Mouse (Mus musculus): ENCODE results near the gene Ctsd.

The Ctsd gene

DNA sequence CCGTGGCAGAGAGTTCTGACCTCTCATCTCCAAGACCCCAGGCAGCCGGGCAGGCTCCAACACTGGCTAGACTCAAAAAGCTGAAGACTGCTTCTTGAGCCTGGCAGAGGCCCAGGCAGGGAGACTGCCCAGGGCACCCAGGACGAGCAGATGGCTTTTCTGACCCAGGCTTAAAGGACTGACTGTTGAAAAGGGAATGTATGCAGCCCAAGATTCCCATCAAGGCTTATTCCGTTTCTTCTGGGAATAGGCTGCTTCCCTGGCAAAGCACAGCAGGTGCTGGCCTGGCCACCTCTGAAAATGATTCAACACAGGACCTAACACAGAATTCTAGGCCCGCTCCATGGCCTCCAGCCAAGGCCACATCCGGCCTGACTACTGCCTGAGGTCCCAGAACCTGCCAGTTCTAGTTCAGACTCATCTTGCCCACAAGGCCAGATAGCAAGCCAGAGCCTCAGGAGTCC, 12.5 kb downstream of the Ctsd start:
- in situ Hi-C loops (cut with MboI, MseI), result no loop called here

DNA sequence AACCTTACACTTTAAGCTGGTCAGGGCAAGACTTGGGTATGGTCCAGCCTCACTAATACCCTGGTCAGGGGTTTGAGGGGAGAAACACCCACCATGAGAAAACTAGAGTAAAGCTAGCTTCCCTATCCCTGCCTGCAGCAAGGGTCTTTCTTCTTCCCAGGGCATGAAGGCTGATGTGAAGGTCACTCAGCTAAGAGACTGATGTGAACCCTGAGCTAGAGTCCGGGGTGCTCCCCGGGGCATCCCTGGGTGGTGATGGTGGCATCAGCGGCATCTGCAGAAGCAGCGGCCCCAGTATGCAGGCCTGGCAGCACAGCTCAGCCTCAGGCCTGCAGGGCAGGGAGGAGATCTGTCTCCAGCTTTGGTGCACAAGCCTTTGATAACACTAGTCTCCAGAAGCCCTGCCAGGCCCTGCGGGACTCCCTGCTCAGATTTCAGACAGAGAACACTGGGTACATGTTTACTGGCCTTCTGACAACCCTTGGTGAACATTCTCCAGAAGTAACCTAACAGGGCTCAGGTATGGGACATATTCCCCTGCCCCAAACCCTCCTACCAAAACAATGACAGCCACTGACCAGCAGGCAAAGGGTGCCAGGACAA, 13.3 kb downstream of the Ctsd start:
- in situ Hi-C loops (cut with MboI, MseI), result loop anchor here in 1 of 2 experiments (25.0 kb wide), 1 partner anchor 1112 kb away; the partner anchor contains the start of gene Irf7

DNA sequence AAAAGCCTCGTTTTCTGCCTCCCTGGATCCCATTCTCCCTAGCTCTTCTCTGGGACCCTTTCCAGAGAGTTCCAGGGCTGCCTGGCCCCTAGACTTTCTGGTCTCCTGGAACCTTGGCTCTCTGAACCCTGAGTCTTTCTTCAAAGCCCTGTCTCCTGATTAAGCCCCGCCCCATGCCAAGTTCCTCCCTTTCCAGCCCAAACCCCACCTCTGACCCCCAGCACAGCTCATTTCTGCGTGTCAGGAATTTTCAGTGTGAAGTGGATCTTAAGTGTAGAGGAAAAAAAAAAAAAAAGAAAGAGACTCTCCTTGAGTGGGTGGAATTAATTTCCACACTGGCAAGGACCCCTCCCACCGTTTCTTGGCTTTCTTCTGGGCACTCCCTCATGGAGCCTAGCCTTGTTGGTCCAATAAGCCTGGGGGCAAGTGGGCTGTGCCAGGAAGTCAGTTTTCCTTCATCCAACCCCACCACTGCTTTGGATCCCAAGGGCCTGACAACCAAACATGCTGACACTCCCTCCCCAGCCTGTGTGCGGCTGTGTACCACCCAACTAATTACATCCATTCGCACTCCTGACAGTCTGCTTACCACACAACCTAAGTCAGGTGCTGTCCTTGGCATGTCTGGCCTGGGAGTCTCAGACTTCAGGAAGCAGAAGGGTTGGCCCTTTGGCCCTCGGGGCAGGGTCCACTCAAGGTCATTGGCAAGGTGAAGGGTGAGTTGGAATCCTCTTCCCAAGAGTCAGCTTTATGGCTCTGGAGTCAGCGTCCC, 14.0 kb downstream of the Ctsd start, which contains the start of gene Ifitm10:
Gene Ifitm10, minus strand, starts transcription at position 113 of the 772 bp plus-strand sequence.
- in situ Hi-C loops (cut with MboI, MseI), result loop anchor here in 1 of 2 experiments (25.0 kb wide), 1 partner anchor 1112 kb away; the partner anchor contains the start of gene Irf7

DNA sequence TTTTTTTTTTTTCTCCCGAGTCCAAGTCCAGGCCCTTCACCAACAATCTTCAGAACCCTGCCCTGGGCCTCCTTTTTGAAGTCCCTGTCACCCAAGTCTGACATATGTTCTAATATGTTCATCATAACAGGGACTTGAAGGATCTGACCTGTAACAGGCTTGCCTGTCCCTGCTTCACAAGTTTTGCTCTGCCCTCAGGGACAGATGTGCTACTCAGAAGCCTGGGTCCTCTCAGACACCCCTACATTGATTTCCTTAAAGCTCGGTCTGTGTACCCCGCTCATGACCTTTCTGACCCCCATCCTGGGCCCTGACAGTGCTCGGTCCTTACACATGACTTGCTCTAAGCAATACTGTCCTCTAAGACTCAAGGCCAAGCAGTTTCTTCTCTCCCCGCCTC, 14.8 kb downstream of the Ctsd start:
- in situ Hi-C loops (cut with MboI, MseI), result loop anchor here in 1 of 2 experiments (25.0 kb wide), 1 partner anchor 1111 kb away; the partner anchor contains the start of gene Irf7

DNA sequence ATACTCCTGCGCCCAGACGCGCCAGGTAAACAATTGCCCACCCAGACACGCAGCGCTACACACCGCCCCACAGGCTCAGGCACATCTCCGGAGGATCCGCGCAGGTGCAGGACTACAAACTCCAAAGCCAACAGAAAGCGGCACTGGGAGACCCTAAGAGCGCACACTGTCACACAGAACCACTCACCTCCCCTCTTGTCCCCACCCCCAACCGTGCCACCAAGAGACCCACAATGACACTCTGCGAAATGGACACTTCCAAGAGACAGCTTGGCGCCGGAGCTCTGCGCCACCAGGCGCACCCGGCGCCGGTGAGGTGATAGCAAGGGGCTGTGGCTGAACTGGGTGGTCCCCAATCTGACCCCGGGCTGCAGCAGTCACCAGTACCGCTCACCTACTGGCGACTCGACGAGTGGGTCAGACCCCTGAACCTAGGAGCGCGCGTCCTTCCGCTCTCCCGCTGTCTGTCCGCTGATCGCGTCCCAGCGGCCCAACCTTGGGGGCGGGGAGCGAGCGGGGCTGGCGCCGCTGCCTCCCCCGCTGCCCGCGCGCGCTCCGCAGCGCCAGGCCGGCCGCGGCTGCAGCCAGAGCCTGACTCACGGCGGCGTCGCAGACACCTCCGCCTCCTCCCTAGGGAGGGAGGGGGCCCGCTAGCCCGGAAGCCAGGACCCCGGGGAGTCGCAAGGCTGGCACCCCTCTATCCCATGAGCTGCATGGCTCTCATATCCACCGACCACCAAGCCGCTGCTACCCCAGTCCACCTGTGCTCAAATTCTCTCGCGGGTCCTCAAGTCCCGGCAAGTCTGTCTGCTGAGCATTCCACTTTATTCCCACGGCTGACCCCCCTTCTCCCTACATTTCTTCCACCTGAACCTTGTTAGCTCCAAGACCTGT, 15.8 kb downstream of the Ctsd start:
- in situ Hi-C loops (cut with MboI, MseI), result loop anchor here in 1 of 2 experiments (25.0 kb wide), 1 partner anchor 1110 kb away; the partner anchor contains the start of gene Irf7

DNA sequence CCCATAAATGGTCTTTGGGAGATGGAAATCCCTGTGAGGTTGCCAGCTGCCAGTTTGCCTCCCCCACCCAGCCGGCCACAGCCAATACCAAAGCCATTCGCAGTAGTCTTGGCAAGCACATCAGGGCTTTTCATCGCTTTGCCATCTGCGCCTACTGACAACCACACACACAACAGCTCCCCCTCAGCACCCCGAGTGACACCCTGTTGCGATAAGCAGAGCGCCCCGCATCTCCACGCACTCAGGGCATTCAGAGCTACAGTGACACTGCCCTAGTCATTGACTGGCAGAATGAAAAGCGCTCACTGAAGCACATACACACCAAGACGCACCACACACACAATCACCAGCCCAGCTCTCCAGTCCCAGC, 16.5 kb downstream of the Ctsd start:
- in situ Hi-C loops (cut with MboI, MseI), result loop anchor here in 1 of 2 experiments (25.0 kb wide), 1 partner anchor 1109 kb away; the partner anchor contains the start of gene Irf7

DNA sequence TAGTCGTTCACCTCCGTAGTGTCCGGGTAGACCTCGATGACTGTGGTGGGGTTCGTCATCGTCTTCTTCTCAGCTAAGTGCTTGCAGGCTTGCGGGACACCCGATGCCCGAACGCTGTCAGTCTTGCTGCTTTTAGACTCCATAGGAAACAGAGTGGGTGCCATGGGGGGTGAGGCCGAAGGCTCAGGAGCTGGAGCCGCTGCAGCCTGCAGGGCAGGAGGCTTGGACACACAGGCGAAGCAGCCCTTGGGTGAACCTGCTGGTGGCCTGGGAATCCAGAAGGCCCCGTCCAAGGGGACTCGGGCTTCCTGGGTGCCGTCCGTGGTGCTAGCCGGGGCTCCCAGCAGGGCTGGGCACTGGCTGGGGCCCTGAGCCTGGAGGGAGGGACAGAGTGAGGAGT, 16.9 kb downstream of the Ctsd start:
- in situ Hi-C loops (cut with MboI, MseI), result loop anchor here in 1 of 2 experiments (25.0 kb wide), 1 partner anchor 1109 kb away; the partner anchor contains the start of gene Irf7

DNA sequence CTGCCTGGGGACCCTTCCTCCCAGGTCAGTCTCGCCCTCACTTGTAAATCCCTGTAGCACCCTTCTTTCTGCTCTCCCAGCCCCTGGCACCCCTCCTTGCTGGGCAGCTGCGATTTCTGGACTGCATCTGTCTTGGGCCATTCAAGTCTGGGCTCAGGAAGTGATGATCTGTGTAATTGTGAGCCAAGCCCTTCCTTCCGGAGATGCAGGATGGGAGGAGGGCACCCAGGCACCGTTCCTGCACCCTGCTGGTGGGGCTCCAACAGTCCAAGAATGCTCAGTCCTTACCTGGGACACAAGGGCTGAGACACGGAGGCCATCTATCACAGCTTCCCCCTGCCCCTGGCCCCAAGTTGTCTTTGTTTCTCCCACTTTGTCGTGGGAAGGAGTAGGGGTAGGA, 18.0 kb downstream of the Ctsd start:
- in situ Hi-C loops (cut with MboI, MseI), result loop anchor here in 1 of 2 experiments (25.0 kb wide), 1 partner anchor 1108 kb away; the partner anchor contains the start of gene Irf7

DNA sequence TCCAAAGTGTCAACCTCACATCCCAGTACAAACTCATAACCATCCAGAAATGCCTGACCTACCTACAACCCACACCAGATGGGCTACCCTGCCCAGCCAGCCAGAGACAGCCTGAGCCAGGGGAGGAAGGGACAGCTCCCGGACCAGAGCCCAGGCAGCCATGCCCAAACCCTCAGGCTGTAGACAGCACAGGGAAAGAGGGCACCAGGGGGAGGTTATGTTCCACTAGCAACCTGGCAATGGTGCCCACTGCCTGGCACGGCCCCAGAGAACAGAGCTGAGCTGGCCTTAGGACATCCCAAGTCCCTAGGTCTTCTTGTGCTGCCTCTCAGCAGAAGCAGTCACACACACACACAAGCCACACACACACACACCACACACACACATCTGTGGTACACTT, 19.0 kb downstream of the Ctsd start:
- in situ Hi-C loops (cut with MboI, MseI), result loop anchor here in 1 of 2 experiments (25.0 kb wide), 1 partner anchor 1107 kb away; the partner anchor contains the start of gene Irf7

DNA sequence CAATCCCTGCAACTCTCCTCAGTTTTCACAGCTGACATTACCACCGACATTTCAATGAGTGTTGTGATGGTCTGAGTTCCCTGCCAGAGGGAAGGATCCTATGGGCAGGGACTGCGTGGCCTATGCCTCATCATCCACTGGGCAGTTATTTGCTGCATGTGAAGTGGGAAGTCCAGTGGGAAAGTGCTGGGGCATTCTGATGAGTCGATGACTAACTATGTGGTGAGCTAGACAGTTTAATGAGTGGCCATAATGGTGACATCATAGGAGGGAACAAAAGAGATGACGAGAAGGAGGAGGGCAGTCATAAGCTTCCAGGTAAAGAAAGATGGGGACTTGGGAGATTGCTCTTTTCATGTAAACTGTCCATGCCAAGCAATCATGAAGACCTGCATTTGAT, 24.7 kb downstream of the Ctsd start:
- in situ Hi-C loops (cut with MboI, MseI), result loop anchor here in 1 of 2 experiments (25.0 kb wide), 1 partner anchor 1101 kb away; the partner anchor contains the start of gene Irf7

DNA sequence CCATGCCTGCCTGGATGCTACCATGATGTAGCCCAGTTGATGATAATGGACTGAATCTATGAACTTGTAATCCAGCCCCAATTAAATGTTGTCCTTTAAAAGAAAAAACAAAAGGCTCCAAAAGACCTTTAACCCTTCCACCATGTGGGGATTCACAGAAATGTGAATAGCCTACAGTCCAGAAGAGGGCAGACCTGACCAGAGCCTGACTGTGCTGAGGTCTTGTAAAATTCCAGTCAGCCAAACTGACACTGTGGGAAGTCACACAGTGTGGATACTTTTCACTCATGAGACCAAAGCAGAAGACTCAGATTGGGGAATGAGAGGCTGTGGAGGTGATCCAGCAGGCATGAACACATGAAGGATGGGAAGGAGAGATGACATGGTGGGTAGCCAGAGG, 27.1 kb downstream of the Ctsd start:
- in situ Hi-C loops (cut with MboI, MseI), result loop anchor here in 1 of 2 experiments (25.0 kb wide), 1 partner anchor 1098 kb away; the partner anchor contains the start of gene Irf7

DNA sequence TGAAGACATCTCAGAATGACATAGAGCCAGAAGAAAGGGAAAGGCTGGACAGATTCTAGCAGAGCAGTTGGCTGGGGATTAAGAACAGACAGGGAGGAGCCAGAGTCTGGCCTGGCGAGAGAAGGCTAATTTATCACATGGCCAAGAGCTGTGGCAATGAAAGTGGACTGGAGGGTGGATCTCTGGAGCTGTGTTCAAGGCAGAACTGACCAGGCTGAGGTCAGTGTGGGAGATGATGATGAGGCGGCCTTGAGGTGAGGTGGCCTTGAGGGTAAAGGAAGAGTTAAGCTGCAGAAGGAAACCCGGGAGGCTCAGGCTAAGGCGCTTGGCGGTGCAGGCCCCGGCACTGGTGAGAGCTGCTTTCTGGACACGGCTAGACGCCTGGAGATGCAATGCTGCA, 28.7 kb downstream of the Ctsd start:
- in situ Hi-C loops (cut with MboI, MseI), result loop anchor here in 1 of 2 experiments (25.0 kb wide), 1 partner anchor 1097 kb away; the partner anchor contains the start of gene Irf7

DNA sequence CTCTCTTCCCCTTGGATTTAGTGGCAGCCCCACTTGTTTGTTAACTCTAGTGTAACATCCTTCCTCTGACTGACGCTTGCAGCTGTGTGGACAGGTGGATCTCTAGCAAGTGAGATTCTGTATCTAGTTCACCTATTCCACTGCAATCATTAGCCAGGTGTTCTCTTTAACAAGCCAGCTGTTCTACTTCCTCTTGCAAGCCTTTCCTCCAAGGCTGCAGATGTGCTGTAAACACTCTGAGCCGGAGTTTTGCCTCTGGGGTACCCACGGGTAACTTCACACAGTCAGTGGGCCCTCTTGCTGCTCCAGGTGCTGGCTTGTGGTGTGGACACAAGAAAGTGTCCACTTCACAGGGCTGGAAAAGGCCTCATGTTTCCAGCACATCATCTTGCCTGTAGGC, 30.3 kb downstream of the Ctsd start:
- in situ Hi-C loops (cut with MboI, MseI), result loop anchor here in 1 of 2 experiments (25.0 kb wide), 1 partner anchor 1095 kb away; the partner anchor contains the start of gene Irf7

DNA sequence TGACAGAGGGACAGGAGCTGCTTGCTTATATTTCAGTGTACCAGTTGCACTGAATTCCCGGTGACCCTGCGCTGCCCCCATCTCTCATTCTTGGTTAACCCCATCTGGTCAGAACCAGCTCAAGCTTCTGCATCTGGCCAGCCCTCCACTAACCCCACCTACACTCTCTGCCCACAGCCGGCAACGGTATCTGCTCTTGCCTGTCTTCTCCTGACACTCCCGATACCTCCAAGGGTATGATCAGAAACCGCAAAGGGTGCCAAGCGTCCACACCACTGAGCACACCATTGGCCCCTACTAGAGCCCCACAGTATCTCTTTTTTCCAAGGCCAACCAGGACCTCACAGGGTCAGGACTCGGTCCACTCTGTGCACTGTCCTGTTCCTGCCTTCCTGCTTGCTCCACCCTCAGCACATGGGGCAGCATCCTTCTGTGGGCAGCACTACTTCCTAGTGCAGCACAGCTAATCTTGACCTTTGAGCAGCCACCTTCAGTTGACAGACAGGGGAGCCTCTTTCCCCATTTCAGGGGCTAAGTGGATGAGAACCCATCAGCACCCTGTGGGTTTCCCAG, 33.1 kb downstream of the Ctsd start:
- in situ Hi-C loops (cut with MboI, MseI), result loop anchor here in 1 of 2 experiments (25.0 kb wide), 1 partner anchor 1092 kb away; the partner anchor contains the start of gene Irf7

DNA sequence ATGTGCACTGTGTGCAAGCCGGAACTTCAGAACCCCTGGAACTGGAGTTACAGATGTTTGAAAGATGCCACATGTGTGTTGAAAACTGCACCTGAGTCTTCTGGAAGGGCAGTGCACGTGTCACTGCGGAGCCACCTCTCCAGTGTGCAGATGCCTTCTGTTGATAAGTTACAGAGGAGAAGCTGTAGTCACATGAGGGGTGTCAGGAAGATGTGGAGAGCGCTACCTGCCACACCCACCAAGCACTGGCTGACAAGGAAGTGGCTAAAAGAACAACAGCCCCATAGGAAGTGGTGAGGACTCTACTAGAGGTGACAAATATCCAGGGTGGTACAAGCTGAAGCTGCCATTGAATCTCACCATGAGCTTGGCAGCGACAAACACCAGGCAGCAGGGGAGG, 34.0 kb downstream of the Ctsd start:
- in situ Hi-C loops (cut with MboI, MseI), result loop anchor here in 1 of 2 experiments (25.0 kb wide), 1 partner anchor 1092 kb away; the partner anchor contains the start of gene Irf7

DNA sequence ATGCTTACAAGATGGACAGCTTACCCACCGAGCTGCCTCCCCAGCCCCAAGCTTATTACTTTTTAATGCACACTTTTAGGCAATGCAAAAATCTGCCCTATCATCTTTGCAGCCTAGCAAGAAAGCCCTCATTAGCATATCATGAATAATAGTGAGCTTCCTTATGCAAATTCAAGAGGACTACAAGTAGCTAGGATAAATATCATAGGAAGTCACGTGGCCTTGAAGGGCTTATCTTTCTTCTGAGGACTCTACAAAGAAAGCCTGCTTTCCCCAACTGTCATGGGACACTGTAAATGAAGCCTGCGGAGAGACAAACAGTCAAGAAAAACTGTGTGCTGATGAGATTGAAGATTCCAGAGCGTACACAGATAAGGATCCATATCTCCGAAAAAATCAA, 36.3 kb downstream of the Ctsd start:
- in situ Hi-C loops (cut with MboI, MseI), result loop anchor here in 1 of 2 experiments (25.0 kb wide), 1 partner anchor 1089 kb away; the partner anchor contains the start of gene Irf7

DNA sequence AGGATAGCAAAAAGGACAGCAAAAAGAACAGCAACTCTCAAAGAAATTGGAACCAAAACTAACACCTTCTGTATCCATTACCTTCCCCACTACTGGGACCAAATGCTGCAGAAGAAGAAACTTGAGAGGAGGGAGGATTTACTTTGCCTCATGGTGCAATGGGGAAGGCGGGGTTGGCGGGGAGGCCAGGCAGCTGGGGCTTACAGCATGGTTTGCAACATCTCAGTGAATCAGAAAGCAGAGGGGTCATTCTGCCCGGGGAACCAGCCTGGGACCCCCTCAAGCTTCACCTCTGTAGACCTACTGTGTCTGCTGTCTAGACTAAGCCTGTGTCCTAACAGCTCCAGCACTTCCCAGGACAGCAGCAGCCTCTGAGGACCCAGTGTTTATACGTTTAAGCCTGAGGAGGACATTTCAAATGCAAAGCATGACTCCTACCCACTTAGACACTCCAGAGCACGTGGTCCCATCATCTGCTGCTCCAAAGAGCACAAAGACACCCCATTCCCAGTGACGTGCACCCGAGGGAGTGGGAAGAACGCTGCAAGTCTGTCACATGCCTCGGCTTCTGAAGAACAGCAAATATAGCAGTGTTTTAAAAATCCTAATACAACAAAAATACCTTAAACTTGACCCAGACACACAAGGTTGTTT, 38.4 kb downstream of the Ctsd start:
- in situ Hi-C loops (cut with MboI, MseI), result no loop called here

DNA sequence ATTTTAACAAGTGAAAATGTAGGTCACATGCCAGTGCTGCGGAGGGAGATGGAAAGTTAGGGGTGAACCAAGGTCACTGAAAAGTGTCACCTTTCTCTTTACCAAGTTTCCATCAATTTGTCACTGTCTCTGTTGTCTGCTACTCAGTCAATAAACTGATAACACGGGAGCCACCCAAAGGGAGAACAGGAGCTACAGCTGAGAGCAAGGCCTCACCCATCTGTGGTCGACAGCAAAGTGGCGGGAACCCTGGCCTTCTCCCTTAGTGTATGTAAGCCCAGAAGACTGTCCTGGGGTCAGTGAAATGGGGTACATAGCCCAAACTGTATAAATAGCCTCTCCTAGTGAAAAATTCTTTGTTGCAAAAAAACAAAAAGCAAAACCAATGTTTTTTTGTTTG, 40.3 kb downstream of the Ctsd start:
- in situ Hi-C loops (cut with MboI, MseI), result no loop called here

DNA sequence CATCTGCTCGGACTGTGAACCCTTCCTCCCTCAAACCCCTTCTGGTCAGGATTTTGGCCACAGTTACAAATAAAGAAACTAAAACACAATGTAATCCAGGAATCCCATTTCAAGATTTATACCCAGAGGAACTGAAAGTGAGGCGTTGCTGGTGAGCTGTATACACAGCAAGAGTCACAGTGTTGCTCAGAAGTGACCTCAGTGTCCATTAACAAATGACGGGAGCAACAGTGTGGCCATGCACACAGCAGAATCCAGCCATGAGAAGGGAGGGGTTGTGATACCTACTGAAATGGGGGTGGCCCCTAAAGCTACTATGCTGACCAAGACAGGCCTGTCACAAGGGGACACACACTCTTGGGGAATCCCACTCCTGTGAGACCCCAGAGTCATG, 45.6 kb downstream of the Ctsd start:
- in situ Hi-C loops (cut with MboI, MseI), result no loop called here
